Mouse (Mus musculus) left cerebral cortex, postnatal 4 days (tissue): ENCODE data around the gene Txndc11. TPM values are rescaled to one million over a fixed set of nuclear protein-coding genes. Genes with fewer than 3 reads are reported as not detected.
A peak's percentile ranks its signal among the peaks of the same experiment; 100 is the strongest.

Source experiments
- DNase-seq: peaks from one replicate; pipeline ENCODE4 v3.0.0-alpha.2; 2022
- intact Hi-C: fragments of 180-260 bp; cut with DNase I; formaldehyde crosslinking; loops from one replicate; pipeline ENCODE4 v1.15.1; 2025
- total RNA-seq, 2 experiments: library from RNA; stranded (reverse); gene quantifications; 2 replicates each; pipeline ENCODE4 v1.2.3; 2021

Gene Txndc11
- total RNA-seq, 2 experiments from 2014 or later = 39.4 to 39.7 TPM

GRCm38 (mm10) chr16:11109198-11109740, 25.2 kb downstream of the Txndc11 start:
- no peak for DNase-seq
- intact Hi-C loops = loop anchor here (10.0 kb wide), 1 partner anchor 234 kb away; no protein-coding TSS in a partner anchor

- no peak for DNase-seq
- intact Hi-C loops = loop anchor here (10.0 kb wide), 1 partner anchor 230 kb away; no protein-coding TSS in a partner anchor
Measured at GRCm38 (mm10) chr16:11104905-11105304, 29.5 kb downstream of the Txndc11 start.

GRCm38 (mm10) chr16:11097301-11097700, 37.1 kb downstream of the Txndc11 start:
- intact Hi-C loops = no loop called here
- DNase-seq = no peak

- intact Hi-C loops = no loop called here
- no peak for DNase-seq
Measured at GRCm38 (mm10) chr16:11093717-11094386, 40.6 kb downstream of the Txndc11 start.

GRCm38 (mm10) chr16:11092523-11092922, 41.9 kb downstream of the Txndc11 start:
- intact Hi-C loops = no loop called here
- DNase-seq = no peak

GRCm38 (mm10) chr16:11092061-11092460, 42.4 kb downstream of the Txndc11 start:
- no peak for DNase-seq
- intact Hi-C loops = no loop called here

GRCm38 (mm10) chr16:11090836-11091570, 43.4 kb downstream of the Txndc11 start:
- no peak for DNase-seq
- intact Hi-C loops = no loop called here

GRCm38 (mm10) chr16:11086856-11087588, 47.4 kb downstream of the Txndc11 start:
- intact Hi-C loops = no loop called here
- peak; percentile 69 for DNase-seq

GRCm38 (mm10) chr16:11086299-11086698, 48.2 kb downstream of the Txndc11 start:
- intact Hi-C loops = no loop called here
- no peak for DNase-seq

- DNase-seq = no peak
- intact Hi-C loops = no loop called here
Measured at GRCm38 (mm10) chr16:11084181-11084580, 50.3 kb downstream of the Txndc11 start.

- intact Hi-C loops = no loop called here
Measured at GRCm38 (mm10) chr16:11078216-11078869, 56.1 kb downstream of the Txndc11 start.

GRCm38 (mm10) chr16:11077601-11078201, 56.7 kb downstream of the Txndc11 start:
- intact Hi-C loops = no loop called here

More at GRCm38 (mm10) chr16:11078216-11078869, 56.1 kb downstream of the Txndc11 start:
- DNase-seq = no peak

GRCm38 (mm10) chr16:11073060-11073459, 61.4 kb downstream of the Txndc11 start:
- peak; percentile 50 for DNase-seq
- intact Hi-C loops = no loop called here

More at GRCm38 (mm10) chr16:11077601-11078201, 56.7 kb downstream of the Txndc11 start:
- DNase-seq = no peak

GRCm38 (mm10) chr16:11072454-11072853, 62.0 kb downstream of the Txndc11 start:
- peak; percentile 40 for DNase-seq
- intact Hi-C loops = no loop called here

GRCm38 (mm10) chr16:11071887-11072286, 62.6 kb downstream of the Txndc11 start:
- no peak for DNase-seq
- intact Hi-C loops = no loop called here

GRCm38 (mm10) chr16:11071176-11071575, 63.3 kb downstream of the Txndc11 start:
- intact Hi-C loops = no loop called here
- DNase-seq = peak; percentile 71

- no peak for DNase-seq
- intact Hi-C loops = no loop called here
Measured at GRCm38 (mm10) chr16:11069710-11070420, 64.6 kb downstream of the Txndc11 start.

- no peak for DNase-seq
- intact Hi-C loops = no loop called here
Measured at GRCm38 (mm10) chr16:11069271-11069670, 65.2 kb downstream of the Txndc11 start.

GRCm38 (mm10) chr16:11068666-11069065, 65.8 kb downstream of the Txndc11 start:
- intact Hi-C loops = no loop called here
- DNase-seq = no peak
